Comparison of ENCODE assay signal across 33 mouse cellular contexts in the genomic region with DNA sequence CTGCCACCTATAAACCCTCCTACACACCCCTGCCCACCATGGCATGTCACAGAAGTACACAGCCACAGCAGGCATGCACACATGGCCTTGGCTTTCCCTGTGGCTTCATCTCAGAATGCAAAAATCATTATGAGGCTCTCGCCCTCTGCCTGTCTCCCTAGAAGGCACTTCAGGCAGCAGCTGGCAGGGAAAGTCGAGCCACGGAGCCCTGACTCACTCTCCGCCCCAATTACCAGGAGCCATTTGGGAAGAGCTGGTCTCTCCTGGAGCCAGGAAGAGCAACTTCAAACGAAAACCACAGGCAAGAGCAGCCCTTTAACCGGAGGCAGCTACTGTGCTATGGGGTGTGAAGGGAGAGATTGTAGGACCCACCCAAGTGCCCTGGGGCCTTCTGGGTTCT. TPM values are rescaled to one million over a fixed set of nuclear protein-coding genes. Genes with fewer than 3 reads are reported as not detected.
DNase-seq lines count a peak whose midpoint lies in the region; TF ChIP-seq lines count a peak whose summit lies in the region.
"Had no signal": no experiment of that assay in that cellular context is flagged by ENCODE, and none has a peak within 500 bp of the region (broad histone marks: within the 10 kb centered on the region; RNA-seq: fewer than 3 reads in every experiment).

No protein-coding gene starts in this region.

- no peak for TF ChIP-seq POLR2A in lung, adult 2 months (IDR thresholded peaks at IDR 0.05; ENCODE audit: borderline replicate concordance, extremely low read depth, low read depth, low read length)

- no peak overlapping the region for H3K4me3 ChIP-seq in heart, embryonic 10.5 days
- H3K4me3 ChIP-seq in lung, adult 2 months (replicated peaks; ENCODE audit: extremely low read depth, low read depth, low read length): no peak overlapping the region
- H3K4me3 ChIP-seq: erythroblast, embryonic 14.5 days; forebrain, embryonic 12.5 days; heart, embryonic 12.5 days; hindbrain, embryonic 10.5 days; hindbrain, embryonic 15.5 days; midbrain, embryonic 15.5 days had no signal

- H3K4me1 ChIP-seq in heart, embryonic 10.5 days: peaks cover 4% of the 10 kb centered on the region; the same call in 1 of the 2 replicates
- H3K4me1 ChIP-seq in lung, adult 2 months (ENCODE audit: control insufficient read depth, insufficient read depth, low read length): no peaks in the 10 kb centered on the region
- H3K4me1 ChIP-seq: heart, embryonic 12.5 days; hindbrain, embryonic 15.5 days; midbrain, embryonic 15.5 days had no signal

- H3K9me3 ChIP-seq in heart, embryonic 10.5 days: peaks cover 6% of the 10 kb centered on the region; the same call in 1 of the 2 replicates
- H3K9me3 ChIP-seq: hindbrain, embryonic 15.5 days; midbrain, embryonic 15.5 days had no signal

- peaks cover 12% of the 10 kb centered on the region; the same call in 1 of the 2 replicates for H3K27me3 ChIP-seq in heart, embryonic 10.5 days (ENCODE audit: insufficient read depth, poor library complexity, severe bottlenecking)
- H3K27me3 ChIP-seq: forebrain, embryonic 12.5 days; heart, embryonic 12.5 days; hindbrain, embryonic 15.5 days; midbrain, embryonic 15.5 days had no signal

- no peak overlapping the region for H3K27ac ChIP-seq in heart, embryonic 10.5 days
- H3K27ac ChIP-seq: forebrain, embryonic 12.5 days; hindbrain, embryonic 10.5 days; hindbrain, embryonic 15.5 days; macrophage; midbrain, embryonic 15.5 days had no signal

- WGBS in heart, embryonic 10.5 days: 57% methylated on average over 6 of the region's 6 CpGs
- WGBS in lung, adult 2 months: 52% methylated on average over 6 of the region's 6 CpGs

- DNase-seq in adrenal gland, postnatal 14 days: peak; percentile 32
- no peak for DNase-seq in adrenal gland, postnatal 10 days
- DNase-seq in heart, embryonic 10.5 days (ENCODE audit: low spot score): peak; percentile 72
- DNase-seq in heart, postnatal 4 days: no peak
- DNase-seq in right cerebral cortex, postnatal 4 days: peak; percentile 0
- DNase-seq in right cerebral cortex, postnatal 36 days (ENCODE audit: low spot score in 2 of 2): no peak
- DNase-seq in brain, adult 2 months (ENCODE audit: low read depth, low spot score): peak; percentile 37
- DNase-seq in lung, adult 2 months: no peak
- DNase-seq: cerebellum, adult 9-11 months; embryo, embryonic 11 days; gastrocnemius, postnatal 25 days; heart, adult 18-20 months; kidney, adult 8-10 months; lung, adult 18-20 months; lung, postnatal 10 days; right cerebral cortex, postnatal 25 days had no signal

- no peak for TF ChIP-seq CTCF in lung, adult 2 months (IDR thresholded peaks at IDR 0.05; ENCODE audit: insufficient read depth, low read length)

- no peaks in the 10 kb centered on the region for H3K36me3 ChIP-seq in heart, embryonic 10.5 days
- H3K36me3 ChIP-seq: forebrain, embryonic 12.5 days; G1E; heart, embryonic 12.5 days; hindbrain, embryonic 10.5 days; hindbrain, embryonic 15.5 days; midbrain, embryonic 15.5 days had no signal

RNA-seq across cellular contexts. Expression of gene Padi2, which starts 29.5 kb away (rescaled TPM):
- total RNA-seq in adrenal gland, postnatal 14 days (2021): 1.3 and 1.9 TPM in 2 replicates
- total RNA-seq in adrenal gland, postnatal 10 days (2021): 1 to 10 TPM; 2.4 to 5.5 TPM
- 2.9 and 6.3 TPM in 2 replicates for polyA plus RNA-seq in heart, embryonic 10.5 days (2016; fragmentation: Nextera tagmentation; extraction: Ambion mirVana)
- total RNA-seq in heart, postnatal 4 days (2021): under 1 TPM; 0.60 to 0.83 TPM
- polyA plus RNA-seq in lung, adult 2 months (2012; rRNA removed): 3.7 and 4.7 TPM in 2 replicates

RNA-seq across cellular contexts. Expression of gene Padi1, which starts 31.1 kb away (rescaled TPM):
- not detected in 2 replicates for total RNA-seq in adrenal gland, postnatal 14 days (2021)
- total RNA-seq in adrenal gland, postnatal 10 days (2021): not detected
- 0.16 TPM in 2 replicates for polyA plus RNA-seq in heart, embryonic 10.5 days (2016; fragmentation: Nextera tagmentation; extraction: Ambion mirVana)
- total RNA-seq in heart, postnatal 4 days (2021): not detected
- polyA plus RNA-seq in lung, adult 2 months (2012; rRNA removed): 0.36 and 1.9 TPM in 2 replicates
- total RNA-seq: adrenal gland, adult 18-20 months; adrenal gland, postnatal 4 days; layer of hippocampus, adult 18-20 months; layer of hippocampus, postnatal 10 days; left cerebral cortex, adult 18-20 months; left cerebral cortex, postnatal 14 days; liver, adult 2 months had no signal
- polyA plus RNA-seq: erythroblast, embryonic 14.5 days; heart, postnatal 0 days; liver, adult 2 months; macrophage; neural tube, embryonic 11.5 days had no signal

Comparison
In these comparisons a context has a peak if more than half of its experiments do, and no peak if none do; other contexts are left out.
1. DNase-seq: peak in adrenal gland, postnatal 14 days (single experiment), heart, embryonic 10.5 days (single experiment), right cerebral cortex, postnatal 4 days (single experiment) and brain, adult 2 months (single experiment); none in adrenal gland, postnatal 10 days (single experiment), heart, postnatal 4 days (single experiment), right cerebral cortex, postnatal 36 days (0 of 2) and lung, adult 2 months (single experiment).